Mouse (Mus musculus) liver, postnatal 0 days (tissue): Measurements from ENCODE around the gene Pfas. TPM values are rescaled to one million over a fixed set of nuclear protein-coding genes. Genes with fewer than 3 reads are reported as not detected.
A peak's percentile ranks its signal among the peaks of the same experiment; 100 is the strongest.
"Not testable (repeated sequence)": the region's sequence is repeated elsewhere in the genome, so short reads cannot be mapped to it uniquely, and the experiment has no call there.

Experiments used
- ATAC-seq: fragments of 200-750 bp; cut with Nextera tagmentation; 2 replicates; pipeline ENCODE4 v1.8.0; 2017; ENCODE audit warnings: mild to moderate bottlenecking, moderate library complexity
- DNase-seq: peaks from one replicate; pipeline ENCODE4 v3.0.0-alpha.2; 2016
- H3K27ac ChIP-seq: fragments of 300-500 bp; sonication (generic); 2 replicates; pipeline ENCODE4 v1.5.1; 2014; ENCODE audit warnings: antibody characterized with exemption, moderate library complexity, mild to moderate bottlenecking, low read depth
- H3K27me3 ChIP-seq: fragments of 300-500 bp; sonication (generic); 2 replicates; pipeline ENCODE4 v1.6.1; 2014; ENCODE audit warnings: low read length, control low read depth, mixed read lengths; ENCODE audit not compliant: insufficient read depth
- H3K36me3 ChIP-seq: fragments of 300-500 bp; sonication (generic); replicated peaks from 2 replicates; pipeline ENCODE4 v1.6.1; 2014; ENCODE audit warnings: mild to moderate bottlenecking, control low read depth, low read length, moderate library complexity, mixed read lengths; ENCODE audit not compliant: insufficient read depth
- H3K4me1 ChIP-seq: fragments of 300-500 bp; sonication (generic); 2 replicates; pipeline ENCODE4 v1.6.1; 2014; ENCODE audit warnings: antibody characterized with exemption, mild to moderate bottlenecking, control low read depth; ENCODE audit not compliant: insufficient read depth
- H3K4me2 ChIP-seq: fragments of 300-500 bp; sonication (generic); 2 replicates; pipeline ENCODE4 v1.6.1; 2014; ENCODE audit warnings: low read depth, mild to moderate bottlenecking, low read length, moderate library complexity, mixed read lengths
- H3K4me3 ChIP-seq: fragments of 300-500 bp; sonication (generic); 2 replicates; pipeline ENCODE4 v1.5.1; 2014; ENCODE audit warnings: low read depth, low read length
- H3K9ac ChIP-seq: fragments of 300-500 bp; sonication (generic); replicated peaks from 2 replicates; pipeline ENCODE4 v1.6.1; 2014; ENCODE audit warnings: mild to moderate bottlenecking, moderate library complexity
- H3K9me3 ChIP-seq: fragments of 300-500 bp; sonication (generic); 2 replicates; pipeline ENCODE4 v1.6.1; 2016; ENCODE audit warnings: mild to moderate bottlenecking, control low read depth, low read length, mixed read lengths
- CTCF ChIP-seq: sonication (generic); IDR thresholded peaks from 2 replicates; pipeline ENCODE4 v1.5.1; 2016; ENCODE audit warnings: antibody characterized with exemption, low read depth
- EP300 ChIP-seq: IDR thresholded peaks from 2 replicates; pipeline ENCODE4 v1.6.1; 2016; ENCODE audit warnings: antibody characterized with exemption, low read depth, mild to moderate bottlenecking
- WGBS: fragments of 180-500 bp; shearing (Covaris S2); extraction: QIAGEN DNeasy Blood & Tissue Kit; methylation state at CpG from one replicate; pipeline ENCODE4 v1.1.7; 2014; ENCODE audit not compliant: insufficient replicate concordance; 5-methylcytosine and 5-hydroxymethylcytosine counted together
- polyA plus RNA-seq: library from polyadenylated mRNA; unstranded; fragments of >200 nt; fragmentation: Nextera tagmentation; extraction: Ambion mirVana; gene quantifications from 2 replicates; pipeline ENCODE4 v1.2.1, GENCODE M21; 2015

Pfas gene
- polyA plus RNA-seq, 1 experiment from 2014 or later: 10.6 TPM

DNA sequence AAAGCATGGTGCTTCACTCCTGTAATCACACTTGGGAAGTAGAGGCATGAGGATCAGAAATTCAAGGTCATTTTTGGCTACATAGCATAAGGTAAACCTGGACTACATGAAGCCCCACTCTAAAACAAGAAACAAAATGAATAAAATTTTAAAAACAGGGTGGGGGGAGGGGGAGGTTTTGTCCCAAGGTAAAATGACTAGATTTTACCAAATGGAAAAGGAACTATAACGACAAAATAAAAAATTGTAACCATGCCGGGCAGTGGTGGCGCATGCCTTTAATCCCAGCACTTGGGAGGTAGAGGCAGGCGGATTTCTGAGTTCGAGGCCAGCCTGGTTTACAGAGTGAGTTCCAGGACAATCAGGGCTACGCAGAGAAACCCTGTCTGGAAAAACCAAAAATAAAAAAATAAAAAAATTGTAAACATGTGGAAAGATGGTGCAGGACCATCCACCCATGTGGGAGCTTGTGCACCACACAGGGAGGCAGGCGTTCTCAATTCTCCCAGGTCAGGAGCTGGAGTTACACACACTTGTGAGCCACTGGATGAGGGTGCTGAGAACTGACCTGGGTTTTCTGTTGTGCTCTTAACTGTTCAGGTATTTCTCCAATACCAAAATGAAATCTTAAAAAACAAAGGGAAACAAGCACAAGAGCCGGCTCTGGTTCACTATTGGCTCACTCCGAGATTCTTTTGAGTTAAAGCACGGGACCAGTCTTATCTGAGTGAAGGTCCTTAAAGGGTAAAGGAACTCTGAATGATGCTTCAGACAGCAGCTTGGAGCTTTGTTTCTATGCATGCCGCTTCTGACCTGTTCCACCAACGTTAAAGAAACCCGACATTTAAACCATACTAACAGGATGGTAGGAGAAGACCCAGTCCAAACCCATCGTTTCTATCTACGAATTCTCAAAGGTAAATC is 2.4 kb upstream of the Pfas start:
- DNase-seq (no peak), ATAC-seq (no peak)
- Histone ChIP-seq H3K9me3 (no peaks in the 10 kb centered on the region), H3K4me3 (peak overlapping the region; percentile 61; the same call in 1 of the 2 replicates), H3K4me2 (peak overlapping the region; percentile 90), H3K27ac (peak overlapping the region; percentile 97), H3K36me3 (no peaks in the 10 kb centered on the region), H3K9ac (no peak overlapping the region), H3K27me3 (no peaks in the 10 kb centered on the region), H3K4me1 (peaks cover 15% of the 10 kb centered on the region)
- 84% methylated on average over 15 of the region's 15 CpGs for WGBS
- TF ChIP-seq CTCF: no peak
- TF ChIP-seq EP300: no peak

DNA sequence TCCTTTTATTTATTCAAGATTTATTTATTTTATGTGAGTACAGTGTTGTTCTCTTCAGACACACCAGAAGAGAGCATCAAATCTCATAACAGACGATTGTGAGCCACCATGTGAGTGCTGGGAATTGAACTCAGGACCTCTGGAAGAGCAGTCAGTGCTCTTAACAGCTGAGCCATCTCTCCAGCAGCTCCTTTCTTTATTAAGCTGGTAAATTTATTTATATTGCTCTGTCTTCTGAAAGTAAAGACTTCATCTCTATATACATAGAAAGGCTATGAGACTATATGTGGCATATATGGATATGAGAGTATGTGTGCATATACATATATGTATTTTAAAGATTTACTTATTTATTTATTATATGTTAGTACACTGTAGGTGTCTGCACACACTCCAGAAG is 1.2 kb upstream of the Pfas start:
- TF ChIP-seq CTCF (no peak), EP300 (no peak)
- WGBS: 77% methylated on average over 1 of the region's 1 CpGs
- no peak for DNase-seq
- Histone ChIP-seq H3K27ac (no peak overlapping the region), H3K4me1 (peaks cover 10% of the 10 kb centered on the region), H3K36me3 (no peaks in the 10 kb centered on the region), H3K27me3 (no peaks in the 10 kb centered on the region), H3K4me2 (no peak overlapping the region), H3K4me3 (no peak overlapping the region), H3K9ac (no peak overlapping the region), H3K9me3 (no peaks in the 10 kb centered on the region)
- no peak for ATAC-seq

- not testable (repeated sequence) for H3K9me3 ChIP-seq, H3K27me3 ChIP-seq, H3K27ac ChIP-seq, H3K9ac ChIP-seq, DNase-seq, H3K4me2 ChIP-seq, ATAC-seq
- Histone ChIP-seq H3K4me3 (0 out of 2 replicates have a peak overlapping the region, but pooled peaks have one; percentile 86), H3K4me1 (peaks cover 10% of the 10 kb centered on the region), H3K36me3 (peaks cover 16% of the 10 kb centered on the region)
Observed at GRCm38 (mm10) chr11:69006575-69006974, 1.7 kb downstream of the Pfas start.

- no peaks in the 10 kb centered on the region for H3K9me3 ChIP-seq
- ATAC-seq (peak; percentile 32; the same call in 1 of the 2 replicates), DNase-seq (no peak)
- 61% methylated on average over 7 of the region's 7 CpGs for WGBS
- no peak overlapping the region for H3K27ac ChIP-seq
- H3K4me3 ChIP-seq: no peak overlapping the region
- no peak overlapping the region; the same call in 1 of the 2 replicates for H3K9ac ChIP-seq
- H3K4me1 ChIP-seq: peaks cover 10% of the 10 kb centered on the region
- H3K27me3 ChIP-seq: no peaks in the 10 kb centered on the region
- H3K4me2 ChIP-seq: no peak overlapping the region
- peaks cover 29% of the 10 kb centered on the region for H3K36me3 ChIP-seq
- TF ChIP-seq CTCF: no peak
- no peak for TF ChIP-seq EP300
Observed at GRCm38 (mm10) chr11:69005193-69005592, 3.1 kb downstream of the Pfas start.

DNA sequence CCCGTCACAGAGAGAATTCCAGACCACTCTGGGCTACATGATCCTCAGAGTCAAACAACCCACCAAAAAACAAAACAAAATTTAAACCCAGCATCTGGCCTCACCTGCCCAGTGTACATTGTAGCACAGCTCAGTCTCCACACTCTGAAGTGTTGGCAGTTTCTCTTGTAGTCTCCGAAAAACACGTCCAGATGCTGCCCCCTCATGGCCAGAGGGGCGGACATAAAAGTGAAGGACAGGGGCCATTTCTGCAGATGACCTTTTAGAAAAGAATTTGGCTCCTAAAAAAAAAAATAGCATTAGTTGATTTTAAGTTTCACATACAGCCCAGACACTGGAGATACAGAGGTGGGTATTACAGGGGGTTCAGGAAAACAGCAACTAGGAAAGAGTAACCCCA is 4.7 kb downstream of the Pfas start:
- Histone ChIP-seq H3K4me3 (no peak overlapping the region), H3K27ac (no peak overlapping the region), H3K4me1 (peaks cover 10% of the 10 kb centered on the region), H3K27me3 (no peaks in the 10 kb centered on the region), H3K9ac (no peak overlapping the region), H3K9me3 (no peaks in the 10 kb centered on the region), H3K4me2 (no peak overlapping the region), H3K36me3 (peaks cover 40% of the 10 kb centered on the region)
- TF ChIP-seq EP300 (no peak), CTCF (peak; percentile 45)
- 59% methylated on average over 4 of the region's 4 CpGs for WGBS
- DNase-seq: no peak
- no peak for ATAC-seq

- not testable (repeated sequence) for H3K4me3 ChIP-seq, ATAC-seq, H3K9me3 ChIP-seq, H3K27ac ChIP-seq, H3K27me3 ChIP-seq, H3K4me1 ChIP-seq, H3K4me2 ChIP-seq, DNase-seq, H3K9ac ChIP-seq
- 88% methylated on average over 4 of the region's 4 CpGs for WGBS
- H3K36me3 ChIP-seq: peaks cover 48% of the 10 kb centered on the region
Observed at GRCm38 (mm10) chr11:69002782-69003181, 5.5 kb downstream of the Pfas start.
